Comparison of ENCODE assay signal across 22 mouse cellular contexts in the genomic region with DNA sequence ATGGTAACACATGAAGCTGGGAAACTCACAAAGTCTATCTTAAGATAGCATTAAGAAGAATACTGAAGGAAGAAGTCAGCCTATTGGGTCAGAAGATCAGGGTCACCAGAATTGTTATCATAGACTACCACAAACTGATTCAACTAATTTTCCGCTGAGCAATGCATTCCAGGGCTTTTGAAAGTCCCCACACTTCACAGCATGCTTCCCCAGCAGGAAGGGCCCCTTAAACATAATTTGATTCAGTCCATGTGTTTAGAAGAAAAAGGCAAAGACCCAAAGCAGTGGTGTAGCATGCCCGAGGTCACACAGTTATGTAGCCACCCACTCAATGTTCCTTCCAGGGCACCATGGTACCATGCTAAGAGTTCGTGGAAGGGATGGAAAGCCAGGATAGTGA.
DNase-seq lines count a peak whose midpoint lies in the region; ATAC-seq and TF ChIP-seq lines count a peak whose summit lies in the region.
"Had no signal": no experiment of that assay in that cellular context is flagged by ENCODE, and none has a peak within 500 bp of the region (broad histone marks: within the 10 kb centered on the region; RNA-seq: fewer than 3 reads in every experiment).

No protein-coding gene starts in this region.

- H3K4me2 ChIP-seq in limb, embryonic 13.5 days (replicated peaks) = no peak overlapping the region
- H3K4me2 ChIP-seq: hindbrain, embryonic 15.5 days had no signal

- ATAC-seq in limb, embryonic 13.5 days (ENCODE audit: low FRiP score, low read depth) = no peak
- ATAC-seq: CD4-positive, CD25-positive, alpha-beta regulatory T cell, adult 4 months; forebrain, embryonic 16.5 days; intestine, postnatal 0 days; liver, postnatal 0 days had no signal

- H3K9ac ChIP-seq in limb, embryonic 13.5 days = no peak overlapping the region
- H3K9ac ChIP-seq: hindbrain, embryonic 15.5 days; liver, postnatal 0 days had no signal

- H3K9me3 ChIP-seq in embryonic facial prominence, embryonic 10.5 days = 0 out of 2 replicates have a peak, but pooled peaks cover 3% of the 10 kb centered on the region
- no peaks in the 10 kb centered on the region for H3K9me3 ChIP-seq in limb, embryonic 13.5 days
- H3K9me3 ChIP-seq: G1E; hindbrain, embryonic 15.5 days had no signal

- WGBS in kidney, adult 2 months = 71% methylated on average over 3 of the region's 3 CpGs
- 57% methylated on average over 3 of the region's 3 CpGs for WGBS in embryonic facial prominence, embryonic 10.5 days
- WGBS in limb, embryonic 13.5 days = 46% methylated on average over 3 of the region's 3 CpGs

- peak; percentile 7 for DNase-seq in kidney, adult 2 months
- DNase-seq in kidney, postnatal 10 days = no peak
- DNase-seq in Muller cell, postnatal 12 days (ENCODE audit: inconsistent ontology term) = peak; percentile 92
- no peak for DNase-seq in embryonic facial prominence, embryonic 10.5 days (ENCODE audit: low spot score)
- no peak for DNase-seq in frontal cortex, postnatal 36 days (ENCODE audit: low spot score in 2 of 2)
- DNase-seq in left cerebral cortex, postnatal 14 days (ENCODE audit: low spot score in 2 of 2) = no peak
- DNase-seq in adrenal gland, adult 8-10 months = no peak
- DNase-seq: adrenal gland, adult 2 months; cerebellum, adult 11-12 months; cerebellum, postnatal 36 days; liver; liver, postnatal 0 days; right cerebral cortex, postnatal 25 days; thymus, postnatal 25 days had no signal

- TF ChIP-seq CTCF in kidney, adult 2 months (conservative IDR thresholded peaks at IDR 0.05; ENCODE audit: insufficient read depth, insufficient read length, low read depth, low read length) = no peak

- TF ChIP-seq POLR2A in kidney, adult 2 months (IDR thresholded peaks at IDR 0.05; ENCODE audit: low read depth, low read length) = no peak

- no peaks in the 10 kb centered on the region for H3K36me3 ChIP-seq in kidney, adult 2 months (ENCODE audit: control insufficient read depth, insufficient read depth, low read length)
- no peaks in the 10 kb centered on the region for H3K36me3 ChIP-seq in embryonic facial prominence, embryonic 10.5 days (replicated peaks)
- H3K36me3 ChIP-seq in limb, embryonic 13.5 days = no peaks in the 10 kb centered on the region
- H3K36me3 ChIP-seq: G1E; hindbrain, embryonic 15.5 days had no signal

- H3K27me3 ChIP-seq in kidney, adult 2 months (replicated peaks; ENCODE audit: control insufficient read depth, insufficient read depth, low read length) = no peaks in the 10 kb centered on the region
- H3K27me3 ChIP-seq in embryonic facial prominence, embryonic 10.5 days (replicated peaks; ENCODE audit: low read depth, poor library complexity, severe bottlenecking) = no peaks in the 10 kb centered on the region
- no peaks in the 10 kb centered on the region for H3K27me3 ChIP-seq in limb, embryonic 13.5 days
- H3K27me3 ChIP-seq: hindbrain, embryonic 15.5 days had no signal

- H3K27ac ChIP-seq in kidney, adult 2 months (ENCODE audit: insufficient read depth, low read depth, low read length) = no peak overlapping the region; the same call in 1 of the 2 replicates
- peak overlapping the region; percentile 70 for H3K27ac ChIP-seq in embryonic facial prominence, embryonic 10.5 days (replicated peaks)
- H3K27ac ChIP-seq in limb, embryonic 13.5 days = peak overlapping the region; percentile 45; the same call in 1 of the 2 replicates
- H3K27ac ChIP-seq: hindbrain, embryonic 15.5 days; midbrain, embryonic 10.5 days had no signal

- H3K4me3 ChIP-seq in kidney, adult 2 months (ENCODE audit: insufficient read depth, low read depth, low read length) = no peak overlapping the region
- no peak overlapping the region for H3K4me3 ChIP-seq in embryonic facial prominence, embryonic 10.5 days
- H3K4me3 ChIP-seq in limb, embryonic 13.5 days = no peak overlapping the region
- H3K4me3 ChIP-seq: erythroblast, embryonic 14.5 days; hindbrain, embryonic 15.5 days; midbrain, embryonic 10.5 days had no signal

- H3K4me1 ChIP-seq in kidney, adult 2 months (ENCODE audit: control insufficient read depth, insufficient read depth, low read length) = peaks cover 3% of the 10 kb centered on the region; the same call in 1 of the 2 replicates
- peaks cover 42% of the 10 kb centered on the region for H3K4me1 ChIP-seq in embryonic facial prominence, embryonic 10.5 days
- peaks cover 42% of the 10 kb centered on the region for H3K4me1 ChIP-seq in limb, embryonic 13.5 days

- intact Hi-C loops in left cerebral cortex, postnatal 14 days (cut with DNase I) = no loop called here

Comparison
In these comparisons a context has a peak if more than half of its experiments do, and no peak if none do; other contexts are left out.
1. DNase-seq: peak in kidney, adult 2 months (single experiment) and Muller cell, postnatal 12 days (single experiment); none in kidney, postnatal 10 days (single experiment), embryonic facial prominence, embryonic 10.5 days (single experiment), frontal cortex, postnatal 36 days (0 of 2), left cerebral cortex, postnatal 14 days (0 of 2) and adrenal gland, adult 8-10 months (single experiment).